Mouse (Mus musculus): ENCODE results near the gene Slc38a3. TPM values are rescaled to one million over a fixed set of nuclear protein-coding genes. Genes with fewer than 3 reads are reported as not detected.

Slc38a3 gene
- polyA plus RNA-seq, 1 experiment: 0.10 TPM

DNA sequence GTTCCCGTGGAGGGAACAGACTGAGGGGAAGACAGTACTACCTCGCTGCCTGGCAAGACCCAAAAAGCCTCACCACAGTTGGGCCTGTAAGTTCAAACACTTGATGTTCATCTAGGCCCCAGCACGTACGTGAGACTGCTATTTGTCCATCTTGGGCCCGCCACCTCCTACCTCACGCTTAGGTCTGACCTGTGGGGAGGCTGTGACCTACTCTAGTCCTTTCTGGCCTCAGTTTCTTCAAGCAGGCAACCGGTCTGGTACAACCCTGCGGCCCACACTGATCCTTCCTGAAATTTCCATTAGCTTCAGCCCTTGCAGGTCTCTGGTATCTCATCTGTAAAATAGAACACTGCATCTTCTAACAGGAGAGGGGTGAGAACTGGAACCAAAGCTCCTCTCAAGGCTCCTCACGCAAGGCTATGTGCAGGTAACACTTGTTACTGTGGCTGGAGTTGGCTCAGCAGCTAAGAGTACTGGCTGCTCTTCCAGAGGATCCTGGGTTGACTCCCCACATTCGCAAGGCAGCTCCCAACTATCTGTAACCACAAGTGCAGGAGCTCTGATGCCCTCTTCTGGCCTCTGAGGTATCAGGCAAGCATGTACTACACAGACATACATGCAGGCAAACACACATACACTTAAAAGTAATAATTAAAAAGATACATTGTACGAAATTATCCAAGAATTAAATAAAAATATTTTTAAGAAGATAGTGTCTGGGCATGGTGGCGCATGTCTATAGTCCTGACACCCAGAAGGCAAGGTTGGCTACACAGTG, 43.8 kb downstream of the Slc38a3 start:
- H3K4me3 ChIP-seq (ENCODE audit: control insufficient read depth, low read depth, low read length): no peak overlapping the region
- no peaks in the 10 kb centered on the region for H3K27me3 ChIP-seq (ENCODE audit: control insufficient read depth, insufficient read depth, low read length)
- no peaks in the 10 kb centered on the region for H3K36me3 ChIP-seq (ENCODE audit: control insufficient read depth, insufficient read depth, low read length)
- TF ChIP-seq POLR2A (IDR thresholded peaks at IDR 0.05; ENCODE audit: control insufficient read depth, low read depth, low read length) (no peak), CTCF (IDR thresholded peaks at IDR 0.05; ENCODE audit: control insufficient read depth, insufficient read depth, insufficient replicate concordance, low read depth, low read length) (no peak)
- H3K4me1 ChIP-seq (ENCODE audit: control insufficient read depth, insufficient read depth, low read length): peaks cover 22% of the 10 kb centered on the region
- no peak overlapping the region for H3K27ac ChIP-seq (ENCODE audit: control insufficient read depth, insufficient read depth, low read depth, low read length)

- Histone ChIP-seq H3K27ac (ENCODE audit: control insufficient read depth, insufficient read depth, low read depth, low read length) (no peak overlapping the region), H3K4me1 (ENCODE audit: control insufficient read depth, insufficient read depth, low read length) (peaks cover 19% of the 10 kb centered on the region), H3K4me3 (ENCODE audit: control insufficient read depth, low read depth, low read length) (no peak overlapping the region), H3K36me3 (ENCODE audit: control insufficient read depth, insufficient read depth, low read length) (no peaks in the 10 kb centered on the region), H3K27me3 (ENCODE audit: control insufficient read depth, insufficient read depth, low read length) (no peaks in the 10 kb centered on the region)
- TF ChIP-seq CTCF (IDR thresholded peaks at IDR 0.05; ENCODE audit: control insufficient read depth, insufficient read depth, insufficient replicate concordance, low read depth, low read length) (no peak), POLR2A (IDR thresholded peaks at IDR 0.05; ENCODE audit: control insufficient read depth, low read depth, low read length) (no peak)
These were observed 44.4 kb downstream of the Slc38a3 start for GRCm38 (mm10) chr9:107624951-107625350.

- no peak overlapping the region for H3K27ac ChIP-seq (ENCODE audit: control insufficient read depth, insufficient read depth, low read depth, low read length)
- no peaks in the 10 kb centered on the region for H3K36me3 ChIP-seq (ENCODE audit: control insufficient read depth, insufficient read depth, low read length)
- H3K4me3 ChIP-seq (ENCODE audit: control insufficient read depth, low read depth, low read length): no peak overlapping the region
- no peaks in the 10 kb centered on the region for H3K27me3 ChIP-seq (ENCODE audit: control insufficient read depth, insufficient read depth, low read length)
- TF ChIP-seq POLR2A (IDR thresholded peaks at IDR 0.05; ENCODE audit: control insufficient read depth, low read depth, low read length): no peak
- no peak for TF ChIP-seq CTCF (IDR thresholded peaks at IDR 0.05; ENCODE audit: control insufficient read depth, insufficient read depth, insufficient replicate concordance, low read depth, low read length)
- peaks cover 16% of the 10 kb centered on the region for H3K4me1 ChIP-seq (ENCODE audit: control insufficient read depth, insufficient read depth, low read length)
These were observed 44.8 kb downstream of the Slc38a3 start for GRCm38 (mm10) chr9:107624539-107624938.

DNA sequence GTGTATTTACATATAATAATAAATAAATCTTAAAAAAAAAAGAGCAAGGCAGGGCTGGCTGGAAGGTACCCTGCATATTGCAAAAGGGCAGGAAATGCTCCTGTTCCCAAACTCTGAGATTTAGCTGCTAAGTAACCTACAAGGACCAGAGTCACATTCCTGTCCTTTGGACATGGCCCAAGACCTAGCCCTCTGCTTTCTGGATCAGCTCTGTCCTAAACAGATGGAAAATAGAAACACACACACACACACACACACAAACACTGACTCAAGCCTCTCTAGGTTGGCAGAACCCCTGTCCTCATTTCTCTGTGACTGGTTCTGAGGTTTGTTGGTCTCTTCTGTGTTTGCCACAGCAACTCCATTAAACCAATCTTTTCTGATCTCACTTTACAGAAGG, 48.4 kb downstream of the Slc38a3 start:
- Histone ChIP-seq H3K4me3 (ENCODE audit: control insufficient read depth, low read depth, low read length) (no peak overlapping the region), H3K27ac (ENCODE audit: control insufficient read depth, insufficient read depth, low read depth, low read length) (no peak overlapping the region), H3K4me1 (ENCODE audit: control insufficient read depth, insufficient read depth, low read length) (no peaks in the 10 kb centered on the region; the same call in 1 of the 2 replicates), H3K36me3 (ENCODE audit: control insufficient read depth, insufficient read depth, low read length) (no peaks in the 10 kb centered on the region), H3K27me3 (ENCODE audit: control insufficient read depth, insufficient read depth, low read length) (no peaks in the 10 kb centered on the region)
- TF ChIP-seq CTCF (IDR thresholded peaks at IDR 0.05; ENCODE audit: control insufficient read depth, insufficient read depth, insufficient replicate concordance, low read depth, low read length) (no peak), POLR2A (IDR thresholded peaks at IDR 0.05; ENCODE audit: control insufficient read depth, low read depth, low read length) (no peak)

- H3K27ac ChIP-seq (ENCODE audit: control insufficient read depth, insufficient read depth, low read depth, low read length): no peak overlapping the region
- no peak overlapping the region for H3K4me3 ChIP-seq (ENCODE audit: control insufficient read depth, low read depth, low read length)
- no peaks in the 10 kb centered on the region for H3K27me3 ChIP-seq (ENCODE audit: control insufficient read depth, insufficient read depth, low read length)
- H3K4me1 ChIP-seq (ENCODE audit: control insufficient read depth, insufficient read depth, low read length): no peaks in the 10 kb centered on the region
- TF ChIP-seq POLR2A (IDR thresholded peaks at IDR 0.05; ENCODE audit: control insufficient read depth, low read depth, low read length) (no peak), CTCF (IDR thresholded peaks at IDR 0.05; ENCODE audit: control insufficient read depth, insufficient read depth, insufficient replicate concordance, low read depth, low read length) (no peak)
- no peaks in the 10 kb centered on the region for H3K36me3 ChIP-seq (ENCODE audit: control insufficient read depth, insufficient read depth, low read length)
These were observed 49.8 kb downstream of the Slc38a3 start for GRCm38 (mm10) chr9:107619546-107619879.

GRCm38 (mm10) chr9:107618778-107619545, 50.4 kb downstream of the Slc38a3 start:
- H3K27ac ChIP-seq (ENCODE audit: control insufficient read depth, insufficient read depth, low read depth, low read length): no peak overlapping the region
- no peak for TF ChIP-seq CTCF (IDR thresholded peaks at IDR 0.05; ENCODE audit: control insufficient read depth, insufficient read depth, insufficient replicate concordance, low read depth, low read length)
- no peak for TF ChIP-seq POLR2A (IDR thresholded peaks at IDR 0.05; ENCODE audit: control insufficient read depth, low read depth, low read length)

GRCm38 (mm10) chr9:107618098-107618497, 51.2 kb downstream of the Slc38a3 start:
- Histone ChIP-seq H3K36me3 (ENCODE audit: control insufficient read depth, insufficient read depth, low read length) (no peaks in the 10 kb centered on the region), H3K4me3 (ENCODE audit: control insufficient read depth, low read depth, low read length) (no peak overlapping the region), H3K27me3 (ENCODE audit: control insufficient read depth, insufficient read depth, low read length) (no peaks in the 10 kb centered on the region), H3K4me1 (ENCODE audit: control insufficient read depth, insufficient read depth, low read length) (no peaks in the 10 kb centered on the region), H3K27ac (ENCODE audit: control insufficient read depth, insufficient read depth, low read depth, low read length) (no peak overlapping the region)
- no peak for TF ChIP-seq CTCF (IDR thresholded peaks at IDR 0.05; ENCODE audit: control insufficient read depth, insufficient read depth, insufficient replicate concordance, low read depth, low read length)
- no peak for TF ChIP-seq POLR2A (IDR thresholded peaks at IDR 0.05; ENCODE audit: control insufficient read depth, low read depth, low read length)

More at GRCm38 (mm10) chr9:107618778-107619545, 50.4 kb downstream of the Slc38a3 start:
- Histone ChIP-seq H3K27me3 (ENCODE audit: control insufficient read depth, insufficient read depth, low read length) (no peaks in the 10 kb centered on the region), H3K4me3 (ENCODE audit: control insufficient read depth, low read depth, low read length) (no peak overlapping the region), H3K36me3 (ENCODE audit: control insufficient read depth, insufficient read depth, low read length) (no peaks in the 10 kb centered on the region), H3K4me1 (ENCODE audit: control insufficient read depth, insufficient read depth, low read length) (no peaks in the 10 kb centered on the region)

All from testis, adult 2 months (tissue).